Mouse (Mus musculus): ENCODE measurements around the gene Myh10.

GRCm38 (mm10) chr11:68822326-68822725 lies 131.0 kb downstream of the Myh10 start:
- no peak for TF ChIP-seq CTCF (IDR thresholded peaks at IDR 0.05; ENCODE audit: borderline replicate concordance, insufficient read depth, low read depth, low read length)
- TF ChIP-seq POLR2A (IDR thresholded peaks at IDR 0.05; ENCODE audit: borderline replicate concordance, insufficient read depth, low read length), result no peak

All from cerebellum, adult 2 months (tissue).